Mouse (Mus musculus) macrophage (primary cell): Measurements from ENCODE around the gene Hsd3b7. TPM values are rescaled to one million over a fixed set of nuclear protein-coding genes. Genes with fewer than 3 reads are reported as not detected.

ENCODE experiments used
- H3K27ac ChIP-seq: fragments of 350-480 bp; formaldehyde crosslinking; 2 replicates; pipeline ENCODE4 v1.9.0; 2021
- H3K36me3 ChIP-seq: fragments of 350-480 bp; formaldehyde crosslinking; 2 replicates; pipeline ENCODE4 v1.9.0; 2021; ENCODE audit errors: inconsistent target
- H3K4me3 ChIP-seq: fragments of 350-480 bp; formaldehyde crosslinking; 2 replicates; pipeline ENCODE4 v1.9.0; 2021; ENCODE audit errors: inconsistent target
- H3K79me2 ChIP-seq: fragments of 350-480 bp; formaldehyde crosslinking; 2 replicates; pipeline ENCODE4 v1.9.0; 2021; ENCODE audit errors: inconsistent target
- WGBS: methylation state at CpG from one replicate; pipeline ENCODE4 v1.1.7; 2026; ENCODE audit warnings: inconsistent platforms; ENCODE audit not compliant: missing documents; 5-methylcytosine and 5-hydroxymethylcytosine counted together
- polyA plus RNA-seq: library from polyadenylated mRNA; stranded (reverse); fragments of 250-400 nt; gene quantifications from 3 replicates; pipeline ENCODE4 v1.2.4, GENCODE M21; 2018; ENCODE audit warnings: inconsistent platforms
- total RNA-seq, 78 experiments: library from RNA; depleted of rRNA; stranded (reverse); fragments of 250-400 nt; gene quantifications; 1 replicate in 9 of 78; 2 replicates in 24 of 78; 3 replicates in 43 of 78; 4 replicates in 2 of 78; pipeline ENCODE4 v1.2.4; 2018; ENCODE audit warnings: inconsistent platforms in 56 of 78

The Hsd3b7 gene
- total RNA-seq (2018; cell fraction: chromatin; rRNA removed), result 100 to 1,000 TPM in 14 of 26 experiments, 10 to 100 TPM in 12; 57.9 to 161 (median 103) TPM
- total RNA-seq (2018; cell fraction: cytosol; rRNA removed), result 10 to 100 TPM; 25.1 to 48.5 (median 36.4) TPM
- total RNA-seq (2018; cell fraction: nucleus; rRNA removed), result 100 to 1,000 TPM in 7 of 26 experiments, 10 to 100 TPM in 19; 46.6 to 154 (median 81.2) TPM
- 14.9 to 55.1 TPM (median 55.0 TPM) in 3 replicates for polyA plus RNA-seq

- Histone ChIP-seq H3K79me2 (peaks cover 10% of the 10 kb centered on the region; the same call in 1 of the 2 replicates), H3K27ac (peak within 1 kb of the TSS; percentile 68), H3K4me3 (peak within 1 kb of the TSS; percentile 47), H3K36me3 (peaks cover 55% of the 10 kb centered on the region)
- 0% methylated on average over 6 of the region's 6 CpGs for WGBS
Observed at GRCm38 (mm10) chr7:127800435-127801009, at the start of gene Hsd3b7. Hsd3b7 (plus strand) TSS chr7:127800604.

DNA sequence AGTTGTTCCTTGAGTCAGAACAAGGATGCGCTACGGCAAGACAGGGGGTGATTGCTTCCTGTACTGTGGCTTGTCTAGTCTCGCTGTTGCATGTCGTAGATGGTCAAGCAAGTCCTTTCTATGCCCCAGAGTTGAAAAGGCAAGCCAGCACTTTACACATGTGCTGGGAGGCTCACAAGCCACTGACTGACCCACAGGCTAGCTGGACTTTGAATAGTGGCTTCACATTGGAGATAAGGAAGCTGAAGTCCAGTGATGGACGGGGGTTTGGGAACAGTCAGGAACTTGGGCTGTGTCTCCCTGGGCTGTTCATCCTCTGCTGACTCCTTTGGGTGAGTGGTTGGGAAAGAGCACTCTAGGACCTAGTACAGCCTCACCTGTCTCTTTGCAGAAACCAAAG, 48.8 kb upstream of the Hsd3b7 start:
- Histone ChIP-seq H3K4me3 (no peak overlapping the region), H3K36me3 (peaks cover 36% of the 10 kb centered on the region; the same call in 1 of the 2 replicates), H3K27ac (no peak overlapping the region), H3K79me2 (no peaks in the 10 kb centered on the region)
- WGBS, result 96% methylated on average over 5 of the region's 5 CpGs

GRCm38 (mm10) chr7:127752069-127752468, 48.3 kb upstream of the Hsd3b7 start:
- Histone ChIP-seq H3K4me3 (no peak overlapping the region), H3K36me3 (peaks cover 36% of the 10 kb centered on the region; the same call in 1 of the 2 replicates), H3K79me2 (no peaks in the 10 kb centered on the region), H3K27ac (no peak overlapping the region)
- 93% methylated on average over 26 of the region's 27 CpGs for WGBS

GRCm38 (mm10) chr7:127753158-127753557, 47.2 kb upstream of the Hsd3b7 start:
- WGBS, result 82% methylated on average over 4 of the region's 5 CpGs
- peaks cover 36% of the 10 kb centered on the region; the same call in 1 of the 2 replicates for H3K36me3 ChIP-seq

GRCm38 (mm10) chr7:127753741-127754140, 46.7 kb upstream of the Hsd3b7 start:
- WGBS, result 91% methylated on average over 7 of the region's 7 CpGs
- H3K4me3 ChIP-seq, result no peak overlapping the region
- H3K27ac ChIP-seq, result no peak overlapping the region
- H3K36me3 ChIP-seq, result peaks cover 36% of the 10 kb centered on the region; the same call in 1 of the 2 replicates
- no peaks in the 10 kb centered on the region for H3K79me2 ChIP-seq

More at GRCm38 (mm10) chr7:127753158-127753557, 47.2 kb upstream of the Hsd3b7 start:
- Histone ChIP-seq H3K4me3 (no peak overlapping the region), H3K79me2 (no peaks in the 10 kb centered on the region), H3K27ac (no peak overlapping the region)

DNA sequence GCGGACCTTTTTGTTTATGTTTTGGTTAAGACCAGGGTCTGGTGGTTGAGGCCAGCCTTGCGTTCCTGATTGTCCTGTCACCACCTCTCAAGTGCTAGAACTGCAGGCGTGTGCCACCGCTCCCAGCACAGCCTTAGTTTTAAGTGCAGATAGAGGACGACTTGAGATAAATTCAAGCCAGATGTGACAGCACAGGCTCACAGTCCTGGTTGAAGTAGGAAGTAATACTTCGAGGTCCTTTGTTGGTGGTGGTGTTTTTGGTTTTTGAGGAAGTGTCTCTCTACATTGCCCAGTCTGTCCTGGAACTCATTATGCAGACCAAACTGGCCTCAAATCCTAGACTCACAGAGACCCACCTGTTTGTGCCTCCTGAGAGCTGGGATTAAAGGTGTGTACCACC, 40.7 kb upstream of the Hsd3b7 start:
- Histone ChIP-seq H3K79me2 (no peaks in the 10 kb centered on the region), H3K27ac (peak overlapping the region; percentile 37), H3K36me3 (peaks cover 8% of the 10 kb centered on the region; the same call in 1 of the 2 replicates), H3K4me3 (no peak overlapping the region)
- 13% methylated on average over 6 of the region's 6 CpGs for WGBS

DNA sequence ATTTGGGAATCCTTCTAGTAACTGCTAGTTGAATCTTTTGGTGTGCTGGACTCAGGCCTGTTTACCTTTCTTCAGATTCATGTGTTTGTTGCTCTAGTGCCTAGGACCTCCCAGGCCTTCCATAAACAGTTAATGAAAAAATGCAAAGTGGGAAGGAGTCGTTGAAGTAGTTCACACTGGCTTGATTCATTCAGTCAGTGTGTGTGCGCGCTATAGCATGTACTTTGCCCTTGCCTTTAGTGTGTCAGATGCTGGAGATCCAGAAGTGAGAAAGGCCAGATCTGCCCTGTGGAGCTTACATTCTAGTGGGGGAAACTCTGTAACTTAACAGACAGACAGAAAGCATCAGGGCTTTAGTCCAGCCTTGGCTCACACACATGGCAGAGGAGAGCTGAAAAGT, 39.9 kb upstream of the Hsd3b7 start:
- no peak overlapping the region for H3K4me3 ChIP-seq
- H3K27ac ChIP-seq, result peak overlapping the region; percentile 14
- 91% methylated on average over 3 of the region's 3 CpGs for WGBS
- no peaks in the 10 kb centered on the region for H3K79me2 ChIP-seq
- H3K36me3 ChIP-seq, result peaks cover 4% of the 10 kb centered on the region; the same call in 1 of the 2 replicates

- Histone ChIP-seq H3K79me2 (no peaks in the 10 kb centered on the region), H3K36me3 (peaks cover 9% of the 10 kb centered on the region; the same call in 1 of the 2 replicates), H3K27ac (no peak overlapping the region), H3K4me3 (no peak overlapping the region)
- WGBS, result 19% methylated on average over 7 of the region's 7 CpGs
Observed at GRCm38 (mm10) chr7:127761026-127761425, 39.4 kb upstream of the Hsd3b7 start.

DNA sequence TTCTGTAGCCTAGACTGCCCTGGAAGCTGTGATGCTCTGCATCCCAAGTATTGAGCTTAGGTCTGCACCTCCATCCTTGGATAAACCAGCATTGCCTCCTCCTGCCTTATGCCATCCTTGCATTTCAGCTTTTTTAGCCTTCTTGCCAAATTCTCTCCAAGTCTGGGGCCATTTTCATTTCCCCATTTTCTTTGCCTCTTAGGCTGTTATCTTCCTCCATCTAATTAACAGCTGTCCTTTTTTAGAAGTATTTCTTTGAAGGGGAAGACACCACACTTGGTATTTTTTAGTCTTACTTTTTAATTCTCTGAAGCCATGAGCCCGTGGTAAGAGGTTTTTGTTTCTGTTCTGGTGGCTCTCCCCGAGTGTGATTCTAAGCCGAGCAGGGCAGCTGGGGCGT, 36.8 kb upstream of the Hsd3b7 start:
- Histone ChIP-seq H3K79me2 (no peaks in the 10 kb centered on the region), H3K4me3 (no peak overlapping the region), H3K27ac (peak overlapping the region; percentile 19), H3K36me3 (peaks cover 11% of the 10 kb centered on the region; the same call in 1 of the 2 replicates)
- WGBS, result 10% methylated on average over 4 of the region's 4 CpGs

- no peak overlapping the region for H3K4me3 ChIP-seq
- peaks cover 11% of the 10 kb centered on the region; the same call in 1 of the 2 replicates for H3K79me2 ChIP-seq
- H3K27ac ChIP-seq, result no peak overlapping the region
- peaks cover 11% of the 10 kb centered on the region; the same call in 1 of the 2 replicates for H3K36me3 ChIP-seq
- WGBS, result 100% methylated on average over 1 of the region's 2 CpGs
Observed at GRCm38 (mm10) chr7:127765756-127766155, 34.6 kb upstream of the Hsd3b7 start.

DNA sequence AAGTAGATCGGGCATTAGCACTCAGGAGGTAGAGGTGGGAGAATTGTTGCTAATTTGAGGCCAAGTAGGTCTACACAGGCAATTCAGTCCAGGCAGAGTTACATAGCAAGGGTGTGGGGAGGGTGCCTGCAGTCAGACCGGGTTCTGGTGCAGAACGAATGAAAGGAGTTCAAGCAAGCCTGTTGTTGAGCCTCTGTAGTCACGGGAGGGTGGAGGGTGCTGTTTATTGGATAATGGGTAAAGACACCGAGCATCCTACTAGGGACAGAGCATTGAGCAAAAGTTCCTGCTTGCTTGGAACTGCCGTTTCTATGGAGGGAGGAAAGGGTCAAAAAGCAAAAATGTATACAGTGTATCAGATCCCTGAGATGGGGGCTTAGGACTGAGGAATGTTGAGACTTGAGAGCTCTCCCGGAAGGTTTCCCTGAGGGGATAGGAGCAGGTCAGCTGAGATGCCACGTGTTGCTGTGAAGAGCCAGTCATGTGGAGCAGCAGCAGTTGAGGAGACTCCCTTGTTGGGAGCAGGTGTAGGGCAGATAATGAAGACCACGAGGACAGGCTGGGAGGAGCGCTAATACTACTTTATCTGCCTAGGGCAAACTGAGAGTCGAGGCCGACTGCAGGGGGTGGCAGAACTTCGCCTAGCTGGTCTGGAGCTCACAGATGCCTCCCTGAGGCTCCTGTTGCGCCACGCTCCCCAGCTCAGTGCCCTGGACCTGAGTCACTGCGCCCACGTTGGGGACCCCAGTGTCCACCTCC, 33.4 kb upstream of the Hsd3b7 start:
- Histone ChIP-seq H3K36me3 (peaks cover 11% of the 10 kb centered on the region; the same call in 1 of the 2 replicates), H3K4me3 (no peak overlapping the region), H3K79me2 (peaks cover 18% of the 10 kb centered on the region; the same call in 1 of the 2 replicates), H3K27ac (no peak overlapping the region)
- WGBS, result 88% methylated on average over 17 of the region's 17 CpGs

DNA sequence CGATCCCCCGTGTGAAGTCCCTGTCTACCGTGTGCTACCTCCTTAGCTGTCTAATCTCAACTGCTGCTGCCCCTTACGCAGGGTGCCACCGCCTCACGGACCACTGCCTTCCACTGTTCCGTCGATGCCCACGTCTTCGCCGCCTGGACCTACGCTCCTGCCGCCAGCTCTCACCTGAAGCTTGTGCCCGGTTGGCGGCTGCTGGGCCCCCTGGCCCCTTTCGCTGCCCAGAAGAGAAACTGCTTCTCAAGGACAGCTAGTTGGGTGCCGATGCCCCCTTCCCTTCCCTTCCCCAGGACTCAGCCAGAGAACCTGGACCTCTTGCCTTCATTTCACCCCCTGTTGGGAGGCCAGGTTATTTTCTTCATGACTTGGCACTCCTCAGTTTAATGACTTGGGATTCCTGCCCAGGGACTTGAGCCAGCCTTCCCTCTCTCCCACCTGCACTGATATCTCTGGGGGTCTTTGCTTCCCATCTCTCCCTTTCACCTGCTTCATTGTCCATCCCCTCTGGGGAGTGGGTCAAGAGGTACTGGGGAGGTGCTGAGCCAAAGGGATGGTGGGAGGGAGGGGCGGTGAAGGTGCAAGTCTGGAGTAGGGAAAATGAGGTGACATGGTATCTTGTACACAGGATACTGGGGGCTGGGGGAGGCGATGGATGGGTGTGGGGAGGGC, 32.6 kb upstream of the Hsd3b7 start:
- Histone ChIP-seq H3K4me3 (no peak overlapping the region), H3K36me3 (0 out of 2 replicates have a peak, but pooled peaks cover 6% of the 10 kb centered on the region), H3K27ac (no peak overlapping the region)

DNA sequence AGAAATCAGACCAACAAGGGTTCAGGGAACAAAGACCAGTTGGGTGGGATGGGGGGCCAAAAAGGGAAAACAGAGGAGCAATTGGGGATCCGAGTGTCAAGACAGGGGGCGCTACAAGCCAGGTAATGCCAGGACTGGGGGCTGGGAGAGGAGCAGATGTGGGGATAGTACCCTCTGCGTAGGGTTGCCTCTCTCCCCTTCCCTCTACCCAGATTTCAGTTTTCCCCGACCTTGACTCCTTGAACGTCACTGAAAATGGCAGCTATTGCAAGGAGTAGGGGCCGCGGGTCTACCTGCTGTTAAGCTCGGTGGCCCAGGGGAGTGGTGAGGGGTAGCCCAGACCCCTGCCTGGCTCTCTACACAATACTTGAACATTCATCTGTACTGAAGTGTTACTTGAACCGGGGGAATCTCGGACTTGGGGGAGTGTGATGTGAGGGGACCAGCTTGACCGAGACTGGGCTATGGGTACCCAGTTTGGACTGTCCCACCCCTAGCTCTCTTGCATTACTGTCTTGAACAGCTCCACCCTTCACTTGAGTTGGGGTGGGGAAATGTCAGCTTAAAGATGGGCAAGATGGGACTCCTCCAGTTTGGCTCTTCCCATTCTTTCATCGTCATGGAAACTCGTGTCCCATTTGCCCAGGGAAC, 31.9 kb upstream of the Hsd3b7 start:
- Histone ChIP-seq H3K36me3 (0 out of 2 replicates have a peak, but pooled peaks cover 6% of the 10 kb centered on the region), H3K79me2 (peaks cover 18% of the 10 kb centered on the region; the same call in 1 of the 2 replicates), H3K4me3 (no peak overlapping the region), H3K27ac (no peak overlapping the region)
- WGBS, result 75% methylated on average over 13 of the region's 13 CpGs

More for the DNA sequence above, 32.6 kb upstream of the Hsd3b7 start:
- H3K79me2 ChIP-seq, result peaks cover 18% of the 10 kb centered on the region; the same call in 1 of the 2 replicates
- WGBS, result 96% methylated on average over 19 of the region's 19 CpGs
